Mouse (Mus musculus): ENCODE results near the gene P3h4.
A peak's percentile ranks its signal among the peaks of the same experiment; 100 is the strongest.

The P3h4 gene

GRCm38 (mm10) chr11:100392958-100393357 is 21.7 kb downstream of the P3h4 start:
- ATAC-seq (ENCODE audit: low TSS enrichment): no peak

GRCm38 (mm10) chr11:100391884-100392345 is 22.7 kb downstream of the P3h4 start:
- no peak for ATAC-seq (ENCODE audit: low TSS enrichment)

- ATAC-seq (ENCODE audit: low TSS enrichment): no peak
Measured at GRCm38 (mm10) chr11:100391081-100391883, 23.4 kb downstream of the P3h4 start.

- no peak for ATAC-seq (ENCODE audit: low TSS enrichment)
Measured at GRCm38 (mm10) chr11:100389931-100390445, 24.6 kb downstream of the P3h4 start.

GRCm38 (mm10) chr11:100388588-100388987 is 26.0 kb downstream of the P3h4 start:
- no peak for ATAC-seq (ENCODE audit: low TSS enrichment)

- peak; percentile 71 for ATAC-seq (ENCODE audit: low TSS enrichment)
Measured at GRCm38 (mm10) chr11:100387589-100388375, 26.9 kb downstream of the P3h4 start.

GRCm38 (mm10) chr11:100387111-100387510 is 27.5 kb downstream of the P3h4 start:
- no peak for ATAC-seq (ENCODE audit: low TSS enrichment)

GRCm38 (mm10) chr11:100386586-100386985 is 28.1 kb downstream of the P3h4 start:
- no peak for ATAC-seq (ENCODE audit: low TSS enrichment)

- no peak for ATAC-seq (ENCODE audit: low TSS enrichment)
Measured at GRCm38 (mm10) chr11:100385016-100385415, 29.6 kb downstream of the P3h4 start.

GRCm38 (mm10) chr11:100382682-100383081 is 32.0 kb downstream of the P3h4 start:
- no peak for ATAC-seq (ENCODE audit: low TSS enrichment)

- no peak for ATAC-seq (ENCODE audit: low TSS enrichment)
Measured at GRCm38 (mm10) chr11:100379311-100379710, 35.3 kb downstream of the P3h4 start.

- ATAC-seq (ENCODE audit: low TSS enrichment): no peak
Measured at GRCm38 (mm10) chr11:100378446-100378845, 36.2 kb downstream of the P3h4 start.

- ATAC-seq (ENCODE audit: low TSS enrichment): no peak
Measured at GRCm38 (mm10) chr11:100377989-100378388, 36.6 kb downstream of the P3h4 start.

GRCm38 (mm10) chr11:100376746-100377389 is 37.8 kb downstream of the P3h4 start:
- no peak for ATAC-seq (ENCODE audit: low TSS enrichment)

- no peak for ATAC-seq (ENCODE audit: low TSS enrichment)
Measured at GRCm38 (mm10) chr11:100376005-100376404, 38.6 kb downstream of the P3h4 start.

- no peak for ATAC-seq (ENCODE audit: low TSS enrichment)
Measured at GRCm38 (mm10) chr11:100375127-100375526, 39.5 kb downstream of the P3h4 start.

GRCm38 (mm10) chr11:100371981-100372558 is 42.6 kb downstream of the P3h4 start:
- ATAC-seq (ENCODE audit: low TSS enrichment): no peak

- ATAC-seq (ENCODE audit: low TSS enrichment): no peak
Measured at GRCm38 (mm10) chr11:100369822-100370221, 44.8 kb downstream of the P3h4 start.

- no peak for ATAC-seq (ENCODE audit: low TSS enrichment)
Measured at GRCm38 (mm10) chr11:100369145-100369544, 45.5 kb downstream of the P3h4 start.

GRCm38 (mm10) chr11:100362979-100363562 is 51.6 kb downstream of the P3h4 start:
- ATAC-seq (ENCODE audit: low TSS enrichment): peak; percentile 82
